Mouse (Mus musculus) thymus, postnatal 4 days (tissue): ENCODE measurements around the gene Rfx8.
A peak's percentile ranks its signal among the peaks of the same experiment; 100 is the strongest.

Experiments used
- DNase-seq: peaks from one replicate; pipeline ENCODE4 v3.0.0; 2021

Gene Rfx8

DNA sequence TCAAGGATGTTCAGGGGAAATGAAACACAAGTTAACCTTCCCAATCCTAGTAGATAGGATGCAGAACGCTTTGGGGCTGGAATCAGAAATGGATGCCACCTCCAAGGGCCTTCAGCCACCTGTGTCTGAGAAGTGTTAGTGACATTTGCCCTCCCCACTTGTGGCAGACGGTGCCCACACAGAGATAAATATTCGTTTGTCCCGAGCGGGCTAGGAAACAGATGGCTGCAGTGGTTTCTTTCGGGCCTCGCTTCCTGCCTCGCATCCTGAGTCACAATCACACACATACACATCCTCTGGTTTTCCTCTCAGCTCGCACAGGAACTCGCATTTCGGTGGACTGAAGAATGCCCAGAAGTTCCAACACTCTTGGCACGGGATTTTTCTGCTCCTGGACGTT lies 13.5 kb upstream of the Rfx8 start:
- DNase-seq, result peak; percentile 59

DNA sequence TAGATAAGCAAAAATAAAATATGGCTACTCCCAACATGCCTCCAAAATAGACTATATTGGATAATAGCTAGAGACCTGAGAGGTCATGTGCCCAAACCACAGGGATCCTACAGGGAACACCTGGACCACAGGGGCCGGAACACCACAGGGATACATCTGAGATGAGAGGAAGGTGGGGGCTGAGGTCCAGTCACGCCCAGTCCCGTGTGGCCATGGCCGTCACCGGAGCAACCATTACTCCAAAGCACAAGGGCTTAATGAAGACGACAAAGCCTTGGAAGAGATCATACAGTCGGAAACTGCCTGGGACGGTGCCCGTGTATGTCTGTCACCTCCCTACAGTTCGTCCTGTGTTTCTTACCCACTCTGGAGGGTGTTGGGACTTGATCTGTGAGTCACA lies 13.1 kb upstream of the Rfx8 start:
- DNase-seq, result no peak

DNA sequence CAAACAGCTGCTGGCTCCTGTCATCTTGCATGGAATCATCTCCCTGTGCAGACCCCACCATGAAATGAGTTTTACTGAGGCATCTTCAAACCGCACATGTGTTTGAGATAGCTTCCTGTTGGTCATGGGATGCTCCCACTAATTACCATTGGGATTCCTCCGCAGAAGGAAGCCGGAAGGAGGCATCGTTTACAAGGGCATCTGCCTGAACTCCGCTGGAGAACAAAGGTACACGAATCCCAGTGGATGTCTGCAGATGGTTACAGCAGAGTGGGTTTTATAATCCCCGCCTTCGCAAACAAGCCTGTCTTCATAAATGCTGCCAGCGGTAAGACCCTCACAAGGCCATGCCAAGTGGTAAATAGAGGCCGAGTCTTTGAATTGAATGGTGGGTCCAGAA lies 11.3 kb upstream of the Rfx8 start:
- no peak for DNase-seq

DNA sequence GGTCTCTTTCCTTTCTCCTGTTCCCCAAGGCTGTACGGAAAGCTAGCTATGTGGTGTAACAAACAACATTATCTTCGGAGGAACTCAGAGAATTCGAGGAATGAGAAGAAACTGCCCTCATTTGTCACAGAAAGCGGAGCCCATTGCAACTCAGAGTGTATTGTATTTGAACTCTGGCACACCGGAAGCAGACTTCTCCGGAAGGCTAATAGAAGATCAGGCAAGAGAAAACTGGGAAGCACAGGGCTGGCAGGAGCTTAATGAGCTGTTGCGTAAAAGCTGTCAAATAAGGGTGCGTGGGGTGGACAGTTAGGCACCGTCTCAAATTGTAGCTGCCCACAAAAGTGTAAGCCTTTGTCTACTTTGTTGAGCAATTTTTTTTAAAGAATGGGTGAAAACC lies 10.7 kb upstream of the Rfx8 start:
- no peak for DNase-seq

DNA sequence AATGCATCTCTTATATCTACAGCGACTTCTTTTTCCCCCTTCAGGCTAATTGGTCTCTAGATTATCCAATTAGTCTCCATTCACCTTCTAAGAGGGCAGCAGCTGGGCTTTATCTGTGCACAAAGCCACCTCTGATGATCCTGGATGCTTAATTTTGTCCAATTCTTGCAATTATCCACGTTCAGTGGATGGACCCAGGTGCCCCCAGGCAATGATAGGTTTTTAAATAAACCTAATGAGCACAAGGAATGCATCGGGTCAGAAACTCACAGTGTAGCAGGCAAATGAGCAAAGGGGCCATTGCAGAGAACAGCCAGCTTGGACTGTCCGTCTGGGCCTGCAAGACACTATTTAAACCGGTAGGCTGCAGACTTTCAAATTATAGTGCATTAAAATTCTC lies 10.1 kb upstream of the Rfx8 start:
- DNase-seq, result no peak

DNA sequence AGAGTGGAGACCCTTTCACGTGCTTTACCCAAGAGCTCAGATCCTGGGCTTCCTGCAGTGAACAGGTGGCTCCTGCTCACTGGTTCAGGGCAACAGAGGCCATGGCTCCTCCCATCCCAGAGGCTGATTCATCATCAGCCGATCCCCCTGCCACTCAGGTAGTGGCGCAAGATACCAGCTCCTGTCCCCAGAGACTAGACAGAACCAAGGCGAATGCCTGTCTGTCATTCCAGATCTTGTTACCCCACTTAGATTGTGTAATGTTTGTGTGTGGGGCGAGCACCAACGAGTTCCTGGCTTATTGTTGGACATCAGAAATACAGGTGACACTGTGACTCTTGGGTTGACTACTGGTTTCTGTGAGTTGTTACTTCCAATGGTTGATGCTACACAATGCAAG lies 9.1 kb upstream of the Rfx8 start:
- no peak for DNase-seq

DNA sequence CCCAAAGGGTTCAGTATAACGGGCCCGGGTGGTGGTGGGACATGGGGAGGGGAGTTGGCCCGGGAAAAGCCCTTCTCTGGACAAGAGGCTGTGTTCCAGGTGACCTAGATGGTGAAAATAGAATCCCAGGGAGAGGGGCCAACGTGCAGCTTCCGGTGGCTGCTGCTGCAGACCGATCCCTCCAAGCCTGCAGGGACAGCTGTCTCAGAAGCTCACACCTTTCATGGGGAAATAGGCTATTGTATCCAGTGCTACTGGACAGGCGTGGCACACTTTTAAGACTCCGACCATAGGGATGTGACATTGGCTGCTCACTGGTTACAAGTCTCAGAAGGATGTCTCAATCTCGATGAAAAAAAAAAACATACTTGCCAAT lies 542 bp upstream of the Rfx8 start:
- no peak for DNase-seq

DNA sequence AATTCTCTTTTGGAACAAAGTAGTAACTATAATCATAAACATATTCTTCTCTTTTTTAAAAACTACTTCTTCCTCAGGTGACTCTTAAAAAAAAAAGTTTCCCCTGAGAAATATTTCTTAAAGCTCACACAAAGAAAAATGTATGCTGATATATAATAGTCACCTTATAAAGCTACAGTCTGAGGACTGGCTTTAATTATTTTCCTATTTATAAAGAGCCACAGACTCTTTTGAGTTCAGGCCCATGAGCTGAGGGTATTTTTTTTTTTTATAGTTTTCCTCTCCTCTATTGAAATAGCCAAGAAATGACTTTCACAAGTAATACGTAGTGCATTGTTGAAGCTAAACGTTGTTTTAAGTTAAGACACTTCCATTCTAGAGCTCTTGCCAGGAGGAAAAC lies 611 bp downstream of the Rfx8 start:
- no peak for DNase-seq

DNA sequence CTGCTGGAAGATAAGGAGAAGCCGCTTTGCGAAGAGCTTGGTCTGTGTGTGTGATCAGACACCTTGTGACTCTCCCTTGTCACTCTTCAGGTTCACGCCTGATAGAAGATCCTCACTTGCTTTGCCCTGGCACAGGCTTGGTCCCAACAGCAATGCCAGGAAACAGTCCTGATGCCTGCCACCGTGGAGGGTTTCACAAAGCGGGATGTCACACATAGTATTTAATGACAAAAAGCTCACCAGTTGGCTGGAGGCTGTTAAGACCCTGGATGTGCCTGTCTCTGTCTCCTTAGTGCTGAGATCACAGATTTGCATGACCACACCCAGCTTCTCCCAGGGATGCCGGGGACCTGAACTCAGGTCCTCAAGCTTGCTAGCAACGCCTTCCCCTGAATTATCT lies 5.2 kb downstream of the Rfx8 start:
- DNase-seq, result no peak

DNA sequence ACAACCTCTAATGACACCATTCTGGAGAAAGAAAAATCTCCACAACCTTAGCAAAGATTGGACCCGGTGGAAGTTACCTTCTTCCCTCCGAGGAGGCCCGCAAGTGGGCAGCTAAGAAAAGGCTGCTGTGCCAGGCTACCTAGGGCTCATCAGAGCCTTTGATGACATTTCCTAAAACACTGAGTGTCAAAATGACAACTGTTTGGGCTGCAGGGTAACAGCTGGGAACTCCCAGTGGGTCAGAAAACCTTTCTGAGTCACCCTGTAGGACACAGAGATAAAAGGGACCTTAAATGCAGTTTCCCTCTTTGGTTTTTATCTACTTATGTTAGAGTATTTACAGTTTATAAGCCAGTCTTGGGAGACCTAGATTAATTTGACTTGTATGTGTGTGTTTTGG lies 6.1 kb downstream of the Rfx8 start:
- no peak for DNase-seq

DNA sequence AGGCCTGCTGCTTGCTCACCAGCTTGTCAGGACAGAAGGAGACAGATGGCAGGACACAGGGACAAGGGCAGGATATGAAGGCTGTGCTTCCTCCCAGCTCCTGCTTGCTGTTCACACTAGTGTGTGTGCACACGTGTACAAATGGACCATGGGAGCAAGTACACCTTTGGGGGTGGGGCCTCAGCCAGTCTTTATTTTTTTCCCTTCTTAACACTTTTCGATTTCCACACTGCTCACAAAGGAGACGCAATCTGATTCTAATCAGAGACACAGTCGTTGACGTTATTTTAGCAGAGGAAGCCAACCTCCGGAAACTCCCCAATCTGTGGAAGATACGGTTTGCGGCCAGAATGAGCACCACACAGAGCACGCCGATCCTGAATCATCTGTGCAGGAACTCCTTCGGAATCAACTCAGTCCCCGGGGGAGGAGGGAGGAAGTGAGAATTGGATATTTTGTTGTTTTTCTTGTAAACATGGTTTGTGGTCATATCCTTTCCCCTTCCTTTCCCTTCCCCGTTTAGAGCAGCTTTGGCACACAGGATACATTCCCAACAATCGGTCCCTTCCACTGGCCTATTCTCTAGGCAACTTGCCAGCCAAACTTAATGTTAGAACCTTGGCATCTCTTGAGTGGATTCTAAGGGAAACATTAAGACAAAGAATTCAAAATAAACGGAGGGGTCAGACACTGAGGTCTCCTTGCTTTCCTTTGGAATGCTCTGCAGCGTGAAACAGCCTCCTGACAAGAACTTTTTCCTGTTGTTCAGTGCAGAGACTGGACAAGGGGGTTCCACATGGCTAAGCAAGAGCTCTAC lies 6.7 kb downstream of the Rfx8 start:
- DNase-seq, result peak; percentile 33

DNA sequence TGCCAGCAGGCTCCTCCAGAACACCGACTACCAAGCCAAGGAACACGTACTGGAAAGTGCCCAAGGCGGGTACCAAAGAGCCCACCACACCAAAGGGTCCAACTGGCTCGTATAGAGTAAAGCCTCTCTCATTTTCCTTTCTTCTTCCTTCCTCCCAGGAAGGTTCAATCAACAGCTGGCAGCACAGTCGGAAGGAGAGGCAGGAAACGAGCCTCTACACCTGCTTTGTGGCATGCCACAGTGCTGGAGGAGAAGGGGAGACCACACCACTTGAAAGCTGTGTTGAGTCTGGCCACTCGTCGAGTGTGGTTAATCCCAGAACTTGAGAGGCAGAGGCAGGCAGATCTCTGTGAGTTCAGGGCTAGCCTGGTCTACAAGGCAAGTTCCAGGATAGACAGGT lies 7.5 kb downstream of the Rfx8 start:
- no peak for DNase-seq

DNA sequence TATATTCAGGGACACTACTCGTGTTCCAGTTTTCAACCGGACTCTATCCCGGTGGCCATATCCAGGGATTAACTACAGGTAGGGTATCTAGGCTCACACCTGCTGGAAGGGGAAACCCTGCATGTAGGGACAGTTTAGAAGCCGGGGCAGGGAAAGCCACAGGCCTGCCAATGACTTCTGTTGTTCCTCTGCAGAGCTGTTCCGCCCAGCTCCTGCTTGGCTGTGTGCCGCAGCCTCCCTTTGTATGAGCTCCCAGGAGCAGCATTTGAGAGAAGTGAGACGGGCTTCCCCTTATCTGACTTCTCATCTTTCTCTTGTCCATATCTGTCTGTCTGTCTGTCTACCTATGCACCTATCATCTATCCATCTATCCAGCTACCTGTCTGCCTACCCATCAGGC lies 8.5 kb downstream of the Rfx8 start:
- DNase-seq, result no peak

DNA sequence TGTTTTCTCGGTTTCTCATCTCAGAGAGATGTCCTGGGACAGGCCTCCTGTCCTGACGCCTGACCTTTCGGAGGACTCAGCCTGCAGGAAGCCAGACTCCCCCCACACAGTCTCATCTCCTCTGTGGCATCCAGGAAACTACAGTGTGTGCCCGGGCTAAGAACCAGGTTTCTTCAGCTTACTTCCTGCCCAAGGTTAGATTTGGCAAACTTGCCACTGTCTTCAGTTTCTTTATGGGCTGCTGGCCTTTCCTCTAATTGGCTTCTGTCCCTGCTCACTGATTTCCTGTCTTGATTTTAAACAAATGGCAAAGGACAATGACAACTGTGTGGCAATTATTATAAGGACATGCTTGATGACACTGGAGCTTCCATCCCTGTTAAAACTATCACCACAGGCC lies 10.2 kb downstream of the Rfx8 start:
- DNase-seq, result no peak

DNA sequence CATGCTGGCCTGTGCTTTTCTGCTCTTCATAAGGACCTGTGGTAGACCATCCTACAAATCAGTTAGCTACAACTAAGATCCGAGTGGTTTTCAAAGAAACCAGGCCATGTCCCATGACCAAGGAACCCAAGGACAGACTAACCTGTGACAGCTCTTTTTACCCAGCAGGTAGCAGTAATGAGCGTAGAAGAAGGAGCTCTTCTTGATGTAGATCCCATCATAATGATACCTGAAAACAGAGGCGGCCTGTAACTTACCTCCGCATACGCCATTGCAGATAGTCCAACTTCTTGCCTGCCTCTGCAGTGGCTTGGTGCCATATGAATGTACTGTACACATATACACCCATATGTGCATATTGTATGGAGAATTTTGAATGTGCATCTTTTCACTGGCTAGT lies 10.8 kb downstream of the Rfx8 start:
- DNase-seq, result no peak

DNA sequence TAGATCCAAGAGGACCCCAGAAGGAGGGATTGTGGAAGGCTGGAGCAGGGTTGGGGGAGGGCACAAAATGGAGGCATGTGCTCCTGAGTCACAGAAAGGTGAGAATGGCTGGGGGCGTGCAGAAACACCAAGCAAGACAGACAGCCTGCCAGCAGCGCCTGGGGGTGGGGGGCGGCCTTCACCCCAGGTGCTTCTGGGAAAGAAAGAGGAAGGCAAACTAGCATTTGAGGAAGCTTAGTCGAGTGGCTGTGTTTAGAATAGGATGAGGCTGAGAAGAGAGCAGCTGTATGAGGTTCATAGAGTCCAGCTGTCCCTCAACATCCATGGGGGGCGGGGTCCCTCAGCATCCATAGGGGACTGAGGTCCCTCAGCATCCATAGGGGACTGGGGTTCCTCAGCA lies 12.0 kb downstream of the Rfx8 start:
- DNase-seq, result no peak

DNA sequence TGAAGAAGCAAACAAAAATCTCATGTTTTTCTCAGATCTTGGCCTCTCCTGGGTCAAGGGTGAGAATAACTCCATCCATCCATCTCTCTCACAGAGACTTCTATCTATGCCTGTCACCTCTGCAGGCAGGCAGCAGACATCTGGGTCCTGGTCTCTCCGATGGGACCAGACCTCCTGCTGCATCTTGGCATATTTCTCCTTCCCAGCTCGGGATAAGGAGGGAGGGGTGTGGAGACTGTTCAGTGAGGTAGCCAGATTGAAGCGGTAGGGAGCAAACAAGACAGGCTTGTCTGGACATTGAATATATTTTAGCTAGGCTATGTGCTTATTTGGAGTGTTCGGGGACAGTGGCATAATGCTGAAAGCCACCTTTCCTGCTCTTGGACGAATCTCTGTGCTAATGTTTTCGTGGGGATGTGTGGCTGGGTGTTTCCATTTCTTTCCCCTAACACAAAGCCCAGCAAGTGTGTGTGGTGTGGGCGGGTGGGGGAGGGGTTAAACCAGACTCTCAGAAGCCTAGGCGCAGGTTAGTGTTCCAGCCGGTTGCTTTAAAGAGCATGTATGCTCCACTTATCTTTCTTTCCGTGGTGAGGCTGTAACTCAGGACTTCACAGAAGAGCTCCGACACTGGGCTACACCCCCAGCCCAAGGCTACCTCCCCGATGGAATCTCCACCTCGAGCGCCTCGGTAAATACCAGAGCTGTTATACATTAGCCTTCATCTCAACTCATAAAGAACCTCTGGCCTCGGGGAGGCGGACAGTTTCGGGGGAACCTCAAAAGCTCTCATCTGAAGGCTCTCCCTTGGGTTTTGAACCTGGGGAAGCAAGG lies 18.4 kb downstream of the Rfx8 start:
- DNase-seq, result no peak

DNA sequence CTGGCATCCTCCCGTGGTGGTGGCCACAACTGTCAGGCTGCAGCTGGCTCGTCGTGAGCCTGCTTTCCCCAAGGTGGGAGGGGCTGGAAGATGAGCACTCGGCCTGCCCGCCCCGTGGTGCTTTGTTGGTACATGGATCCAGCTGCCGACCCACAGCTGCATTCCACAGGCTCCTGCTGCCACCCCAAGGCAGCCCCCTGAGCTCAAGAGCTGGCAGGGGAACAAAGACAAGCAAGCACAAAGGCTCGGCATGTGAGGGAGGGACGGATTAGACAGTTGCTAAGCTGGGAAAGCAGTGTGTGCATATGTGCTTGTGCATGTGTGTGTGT lies 19.6 kb downstream of the Rfx8 start:
- peak; percentile 70 for DNase-seq

DNA sequence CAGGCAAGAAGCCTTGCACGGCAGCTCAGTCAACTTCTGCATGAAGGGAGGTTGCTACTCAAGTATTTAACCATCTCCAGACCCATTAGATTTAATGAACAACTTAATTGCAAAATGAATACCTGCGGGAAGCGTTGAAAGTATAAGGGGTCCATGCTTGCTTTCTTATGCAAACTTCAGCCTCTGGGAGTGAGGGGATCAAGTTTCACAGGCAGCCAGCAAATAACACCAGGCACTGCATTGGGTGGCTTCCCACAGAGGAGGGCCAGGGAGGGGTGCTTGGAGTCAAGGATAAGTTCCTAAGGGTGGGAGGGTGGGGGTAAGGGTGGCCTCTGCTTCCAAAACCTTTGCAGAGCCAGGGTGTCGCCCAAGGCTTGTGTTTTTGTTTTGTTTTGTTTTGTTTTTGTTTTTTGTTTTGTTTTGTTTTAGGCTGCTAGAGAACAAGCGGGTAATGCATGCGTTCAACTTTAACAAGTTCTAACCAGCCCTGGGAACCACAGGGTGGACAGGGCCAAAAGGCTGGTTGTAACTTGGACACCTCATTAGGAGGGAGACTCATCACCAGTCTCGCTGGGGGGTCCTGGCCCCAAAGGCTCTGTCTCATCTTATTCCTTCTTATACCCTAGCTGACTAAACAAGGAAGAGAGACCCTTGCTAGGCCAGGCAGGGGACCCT lies 20.1 kb downstream of the Rfx8 start:
- no peak for DNase-seq

DNA sequence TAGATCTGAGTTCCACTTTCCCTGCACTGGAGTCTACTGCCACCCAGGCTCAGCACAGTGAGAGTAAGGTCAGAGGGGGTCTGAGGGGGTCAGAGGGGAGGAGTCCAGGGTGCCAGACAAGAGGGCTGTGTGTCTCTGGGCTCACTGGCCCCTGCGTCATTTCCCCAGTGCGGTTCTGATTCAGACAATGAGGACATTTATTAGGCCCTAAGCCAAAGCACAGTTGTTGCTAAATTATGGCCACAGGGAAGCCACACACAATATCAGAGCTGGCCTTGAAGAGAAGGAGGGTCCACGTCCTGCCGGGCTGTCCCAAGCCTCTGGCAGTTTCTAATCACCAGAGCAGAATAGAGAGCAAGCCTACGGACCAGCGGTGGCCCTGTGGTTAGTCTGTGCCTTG lies 22.3 kb downstream of the Rfx8 start:
- no peak for DNase-seq

DNA sequence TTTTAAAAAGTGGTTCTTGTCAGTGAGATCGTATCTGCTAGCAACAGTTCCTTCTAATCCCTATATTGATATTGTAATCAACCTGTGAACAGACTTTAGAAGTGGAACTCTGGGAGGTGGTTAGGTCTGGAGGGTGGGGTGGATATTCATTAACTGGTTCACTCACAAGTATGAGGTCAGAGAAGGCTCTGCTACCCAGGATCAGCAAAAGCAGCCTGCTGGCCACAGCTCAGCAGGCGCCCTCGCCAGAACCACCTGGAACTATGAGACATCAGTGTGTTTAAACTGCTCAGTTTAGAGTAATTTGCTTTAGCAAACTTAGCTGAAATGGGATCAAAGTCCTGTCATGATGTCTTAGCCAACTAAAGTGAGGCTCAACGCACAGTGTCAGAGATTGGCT lies 25.6 kb downstream of the Rfx8 start:
- no peak for DNase-seq

DNA sequence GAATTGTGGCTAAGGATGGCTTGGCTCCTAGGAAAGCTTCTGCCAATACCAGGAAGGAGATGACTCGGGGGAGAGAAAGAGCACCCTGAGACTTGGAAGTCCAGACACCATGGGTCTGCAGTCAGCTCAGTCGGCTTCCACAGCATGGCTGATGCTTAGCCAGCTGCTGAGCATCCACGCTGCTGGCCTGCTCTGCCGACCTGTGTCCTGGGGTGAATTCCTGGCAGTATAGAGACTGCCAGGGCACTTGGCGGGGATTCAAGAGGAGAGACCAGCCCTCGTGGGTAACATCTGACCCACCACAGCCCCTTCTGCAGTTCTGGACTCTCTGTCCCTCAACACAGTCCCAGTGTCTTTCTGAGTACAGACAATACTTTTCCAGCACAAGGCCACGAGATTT lies 26.0 kb downstream of the Rfx8 start:
- no peak for DNase-seq

DNA sequence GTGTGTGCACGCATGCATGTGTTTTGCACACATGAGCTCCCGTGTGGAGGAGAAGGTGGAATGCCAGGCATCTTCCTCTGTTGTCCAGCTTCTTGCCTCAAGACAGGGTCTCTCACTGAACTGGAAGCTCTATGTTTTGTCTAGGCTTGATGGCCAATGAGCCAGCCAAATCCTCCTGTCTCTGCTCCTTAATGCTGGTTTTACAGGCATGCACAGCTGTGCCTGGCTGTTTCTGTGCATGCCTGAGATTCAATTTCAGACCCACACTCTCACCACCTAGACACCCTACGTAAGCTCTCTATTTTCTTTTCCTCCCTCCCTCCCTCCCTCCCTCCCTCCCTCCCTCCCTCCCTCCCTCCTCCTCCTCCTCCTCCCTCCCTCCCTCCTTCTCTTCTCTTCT lies 28.8 kb downstream of the Rfx8 start:
- no peak for DNase-seq

DNA sequence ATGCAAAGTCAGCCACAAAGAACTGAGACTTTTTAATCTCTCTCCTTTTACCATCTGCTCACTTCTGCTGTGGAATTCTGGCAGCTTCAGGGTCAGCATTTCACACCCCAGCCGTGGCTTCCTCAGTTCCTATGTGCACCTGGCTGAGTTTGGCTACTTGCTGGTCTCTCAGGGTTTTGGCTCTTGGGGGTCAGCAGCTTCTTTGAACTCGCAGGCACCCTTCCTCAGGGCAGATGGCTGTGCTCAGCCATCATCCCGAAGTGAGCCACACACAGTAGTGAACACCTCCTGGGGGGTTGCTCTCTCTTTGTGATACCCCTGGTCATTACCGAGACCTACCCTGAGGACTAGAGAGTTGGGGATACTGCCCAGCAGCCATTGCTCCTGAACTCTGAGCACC lies 29.7 kb downstream of the Rfx8 start:
- DNase-seq, result no peak
